Mouse (Mus musculus) C2C12 (cell line): ENCODE measurements at regions not wholly inside any gene's neighbourhood (a gene's known extent, or its start where the extent isn't known, plus 50 kb on each side); places are given as distances from the start of the nearest gene placed in this dataset.

Experiments used
- CEBPB ChIP-seq: IDR thresholded peaks from one replicate; pipeline ENCODE4 v1.6.1; 2011; ENCODE audit warnings: low read depth, mild to moderate bottlenecking, control low read depth, moderate library complexity
- CTCF ChIP-seq: IDR thresholded peaks from one replicate; pipeline ENCODE4 v1.5.1; 2011; ENCODE audit not compliant: control insufficient read depth, insufficient read depth, insufficient read length
- FOSL1 ChIP-seq: IDR thresholded peaks from one replicate; pipeline ENCODE4 v1.8.0; 2011; ENCODE audit warnings: mild to moderate bottlenecking, low read length; ENCODE audit not compliant: poor library complexity, insufficient read depth, severe bottlenecking
- MAX ChIP-seq: IDR thresholded peaks from one replicate; pipeline ENCODE4 v1.6.1; 2011; ENCODE audit warnings: mild to moderate bottlenecking, control low read depth
- MYOD1 ChIP-seq: IDR thresholded peaks from one replicate; pipeline ENCODE4 v1.6.1; 2011; ENCODE audit warnings: low read depth; ENCODE audit not compliant: control insufficient read depth, insufficient read length
- MYOG ChIP-seq: IDR thresholded peaks from one replicate; pipeline ENCODE4 v1.6.1; 2011; ENCODE audit not compliant: control insufficient read depth, insufficient read length; ENCODE audit errors: extremely low read depth
- USF1 ChIP-seq: IDR thresholded peaks from one replicate; pipeline ENCODE4 v1.6.1; 2011; ENCODE audit warnings: low read depth, mild to moderate bottlenecking, control low read depth, moderate library complexity

GRCm38 (mm10) chr7:64003904-64004303 is 65.2 kb upstream of the Klf13 start:
- TF ChIP-seq CTCF (no peak), MAX (no peak), MYOD1 (no peak), CEBPB (no peak), FOSL1 (no peak), MYOG (no peak), USF1 (no peak)
